Mouse (Mus musculus) neural tube, embryonic 11.5 days (tissue): ENCODE results near the gene Gch1. TPM values are rescaled to one million over a fixed set of nuclear protein-coding genes. Genes with fewer than 3 reads are reported as not detected.

Experiments used
- ATAC-seq: fragments of 200-750 bp; cut with Nextera tagmentation; 2 replicates; pipeline ENCODE4 v1.8.0; 2017; ENCODE audit warnings: moderate number of reproducible peaks, mild to moderate bottlenecking, moderate TSS enrichment, moderate library complexity; ENCODE audit not compliant: insufficient read depth, low FRiP score, low TSS enrichment
- DNase-seq: peaks from one replicate; pipeline ENCODE4 v3.0.0-alpha.2; 2015; ENCODE audit warnings: low spot score
- H3K27ac ChIP-seq: fragments of 300-500 bp; sonication (generic); 2 replicates; pipeline ENCODE4 v1.5.1; 2014; ENCODE audit warnings: low read depth, mild to moderate bottlenecking, low read length
- H3K27me3 ChIP-seq: fragments of 300-500 bp; sonication (generic); 2 replicates; pipeline ENCODE4 v1.6.1; 2014; ENCODE audit warnings: mild to moderate bottlenecking, low read length, mixed read lengths; ENCODE audit not compliant: control insufficient read depth, insufficient read depth
- H3K36me3 ChIP-seq: fragments of 300-500 bp; sonication (generic); 2 replicates; pipeline ENCODE4 v1.6.1; 2014; ENCODE audit warnings: mild to moderate bottlenecking, low read length, moderate library complexity, mixed read lengths; ENCODE audit not compliant: control insufficient read depth, insufficient read depth
- H3K4me1 ChIP-seq: fragments of 300-500 bp; sonication (generic); 2 replicates; pipeline ENCODE4 v1.6.1; 2014; ENCODE audit warnings: low read length, mixed read lengths; ENCODE audit not compliant: control insufficient read depth, insufficient read depth
- H3K4me2 ChIP-seq: fragments of 300-500 bp; sonication (generic); 2 replicates; pipeline ENCODE4 v1.6.1; 2014; ENCODE audit warnings: low read depth, mild to moderate bottlenecking, moderate library complexity
- H3K4me3 ChIP-seq: fragments of 300-500 bp; sonication (generic); 2 replicates; pipeline ENCODE4 v1.5.1; 2014; ENCODE audit warnings: low read depth, low read length
- H3K9ac ChIP-seq: fragments of 300-500 bp; sonication (generic); 2 replicates; pipeline ENCODE4 v1.6.1; 2014; ENCODE audit warnings: mild to moderate bottlenecking, low read length
- H3K9me3 ChIP-seq: fragments of 300-500 bp; sonication (generic); 2 replicates; pipeline ENCODE4 v1.6.1; 2016; ENCODE audit warnings: low read length; ENCODE audit not compliant: control insufficient read depth
- WGBS: fragments of 180-500 bp; shearing (Covaris S2); extraction: QIAGEN DNeasy Blood & Tissue Kit; methylation state at CpG from one replicate; pipeline ENCODE4 v1.1.7; 2014; 5-methylcytosine and 5-hydroxymethylcytosine counted together
- polyA plus RNA-seq: library from polyadenylated mRNA; unstranded; fragments of >200 nt; fragmentation: Nextera tagmentation; extraction: Ambion mirVana; gene quantifications from 2 replicates; pipeline ENCODE4 v1.2.1, GENCODE M21; 2014

The Gch1 gene
- polyA plus RNA-seq, 1 experiment from 2014 or later: 2.4 TPM

- H3K36me3 ChIP-seq: no peaks in the 10 kb centered on the region
- 84% methylated on average over 10 of the region's 10 CpGs for WGBS
- DNase-seq (no peak), ATAC-seq (no peak)
- no peak overlapping the region for H3K27ac ChIP-seq
- no peak overlapping the region for H3K9ac ChIP-seq
- no peaks in the 10 kb centered on the region for H3K27me3 ChIP-seq
- H3K4me1 ChIP-seq: no peaks in the 10 kb centered on the region
- no peak overlapping the region for H3K4me2 ChIP-seq
- no peak overlapping the region for H3K4me3 ChIP-seq
- no peaks in the 10 kb centered on the region for H3K9me3 ChIP-seq
Observed at GRCm38 (mm10) chr14:47224476-47225325, 35.5 kb upstream of the Gch1 start.

- Histone ChIP-seq H3K27ac (no peak overlapping the region), H3K4me2 (no peak overlapping the region), H3K27me3 (no peaks in the 10 kb centered on the region), H3K9me3 (no peaks in the 10 kb centered on the region), H3K9ac (no peak overlapping the region), H3K4me1 (no peaks in the 10 kb centered on the region), H3K4me3 (no peak overlapping the region), H3K36me3 (no peaks in the 10 kb centered on the region)
- WGBS: 81% methylated on average over 11 of the region's 11 CpGs
- no peak for DNase-seq
- ATAC-seq: no peak
Observed at GRCm38 (mm10) chr14:47222631-47223450, 33.6 kb upstream of the Gch1 start.

- no peak overlapping the region for H3K4me3 ChIP-seq
- ATAC-seq: no peak
- 86% methylated on average over 11 of the region's 11 CpGs for WGBS
Observed at GRCm38 (mm10) chr14:47221567-47221966, 32.4 kb upstream of the Gch1 start.

GRCm38 (mm10) chr14:47220231-47221025 is 31.2 kb upstream of the Gch1 start:
- Histone ChIP-seq H3K4me2 (no peak overlapping the region), H3K36me3 (no peaks in the 10 kb centered on the region), H3K9ac (no peak overlapping the region), H3K27ac (no peak overlapping the region), H3K4me1 (no peaks in the 10 kb centered on the region), H3K9me3 (no peaks in the 10 kb centered on the region), H3K27me3 (no peaks in the 10 kb centered on the region), H3K4me3 (no peak overlapping the region)
- WGBS: 87% methylated on average over 8 of the region's 8 CpGs
- DNase-seq (no peak), ATAC-seq (no peak)

More at GRCm38 (mm10) chr14:47221567-47221966, 32.4 kb upstream of the Gch1 start:
- no peaks in the 10 kb centered on the region for H3K9me3 ChIP-seq
- H3K27ac ChIP-seq: no peak overlapping the region
- no peaks in the 10 kb centered on the region for H3K27me3 ChIP-seq
- H3K4me1 ChIP-seq: no peaks in the 10 kb centered on the region
- no peaks in the 10 kb centered on the region for H3K36me3 ChIP-seq
- no peak for DNase-seq
- H3K4me2 ChIP-seq: no peak overlapping the region
- no peak overlapping the region for H3K9ac ChIP-seq

GRCm38 (mm10) chr14:47218766-47219606 is 29.8 kb upstream of the Gch1 start:
- Histone ChIP-seq H3K27me3 (no peaks in the 10 kb centered on the region), H3K4me2 (no peak overlapping the region), H3K27ac (no peak overlapping the region), H3K4me1 (no peaks in the 10 kb centered on the region), H3K9ac (no peak overlapping the region), H3K4me3 (no peak overlapping the region), H3K36me3 (no peaks in the 10 kb centered on the region), H3K9me3 (no peaks in the 10 kb centered on the region)
- WGBS: 77% methylated on average over 9 of the region's 9 CpGs
- ATAC-seq: no peak
- no peak for DNase-seq

GRCm38 (mm10) chr14:47216541-47216940 is 27.3 kb upstream of the Gch1 start:
- WGBS: 87% methylated on average over 2 of the region's 2 CpGs
- no peak for ATAC-seq

GRCm38 (mm10) chr14:47214367-47214766 is 25.2 kb upstream of the Gch1 start:
- Histone ChIP-seq H3K9me3 (no peaks in the 10 kb centered on the region), H3K9ac (no peak overlapping the region), H3K4me1 (no peaks in the 10 kb centered on the region), H3K27me3 (no peaks in the 10 kb centered on the region), H3K4me3 (no peak overlapping the region), H3K27ac (no peak overlapping the region), H3K36me3 (no peaks in the 10 kb centered on the region), H3K4me2 (no peak overlapping the region)
- DNase-seq (no peak), ATAC-seq (no peak)
- WGBS: 88% methylated on average over 5 of the region's 5 CpGs

More at GRCm38 (mm10) chr14:47216541-47216940, 27.3 kb upstream of the Gch1 start:
- Histone ChIP-seq H3K9ac (no peak overlapping the region), H3K36me3 (no peaks in the 10 kb centered on the region), H3K4me3 (no peak overlapping the region), H3K9me3 (no peaks in the 10 kb centered on the region), H3K4me2 (no peak overlapping the region), H3K4me1 (no peaks in the 10 kb centered on the region), H3K27me3 (no peaks in the 10 kb centered on the region), H3K27ac (no peak overlapping the region)
- DNase-seq: no peak

GRCm38 (mm10) chr14:47213305-47213704 is 24.1 kb upstream of the Gch1 start:
- H3K27ac ChIP-seq: no peak overlapping the region
- H3K36me3 ChIP-seq: no peaks in the 10 kb centered on the region
- H3K4me2 ChIP-seq: no peak overlapping the region
- no peak for ATAC-seq
- H3K9ac ChIP-seq: no peak overlapping the region
- DNase-seq: no peak
- H3K27me3 ChIP-seq: no peaks in the 10 kb centered on the region
- 88% methylated on average over 4 of the region's 4 CpGs for WGBS
- H3K4me1 ChIP-seq: no peaks in the 10 kb centered on the region
- no peak overlapping the region for H3K4me3 ChIP-seq
- no peaks in the 10 kb centered on the region for H3K9me3 ChIP-seq
